Mouse (Mus musculus): ENCODE data around the gene Pde4b. TPM values are rescaled to one million over a fixed set of nuclear protein-coding genes. Genes with fewer than 3 reads are reported as not detected.
A peak's percentile ranks its signal among the peaks of the same experiment; 100 is the strongest.

The Pde4b gene
- polyA plus RNA-seq, 1 experiment from 2014 or later = 37.3 TPM

GRCm38 (mm10) chr4:102577636-102578035, 490.3 kb downstream of the Pde4b start:
- Histone ChIP-seq H3K4me3 (no peak overlapping the region), H3K36me3 (no peaks in the 10 kb centered on the region), H3K27ac (no peak overlapping the region), H3K27me3 (no peaks in the 10 kb centered on the region), H3K4me1 (peaks cover 25% of the 10 kb centered on the region; the same call in 1 of the 2 replicates), H3K9ac (no peak overlapping the region), H3K4me2 (no peak overlapping the region), H3K9me3 (no peaks in the 10 kb centered on the region)
- no peak for ATAC-seq (ENCODE audit: borderline replicate concordance, extremely low read depth, low FRiP score, low TSS enrichment)
- WGBS = 77% methylated on average over 14 of the region's 14 CpGs

- ATAC-seq (ENCODE audit: borderline replicate concordance, extremely low read depth, low FRiP score, low TSS enrichment) = no peak
- 75% methylated on average over 4 of the region's 4 CpGs for WGBS
- Histone ChIP-seq H3K9me3 (no peaks in the 10 kb centered on the region), H3K4me1 (peaks cover 20% of the 10 kb centered on the region; the same call in 1 of the 2 replicates), H3K4me3 (no peak overlapping the region), H3K27ac (no peak overlapping the region), H3K27me3 (no peaks in the 10 kb centered on the region), H3K36me3 (no peaks in the 10 kb centered on the region), H3K9ac (no peak overlapping the region), H3K4me2 (no peak overlapping the region)
Observed at GRCm38 (mm10) chr4:102579051-102579450, 491.7 kb downstream of the Pde4b start.

GRCm38 (mm10) chr4:102579746-102580145, 492.4 kb downstream of the Pde4b start:
- WGBS = 42% methylated on average over 2 of the region's 2 CpGs
- ATAC-seq (ENCODE audit: borderline replicate concordance, extremely low read depth, low FRiP score, low TSS enrichment) = no peak
- Histone ChIP-seq H3K36me3 (no peaks in the 10 kb centered on the region), H3K9me3 (no peaks in the 10 kb centered on the region), H3K4me2 (no peak overlapping the region), H3K4me1 (peaks cover 18% of the 10 kb centered on the region; the same call in 1 of the 2 replicates), H3K4me3 (no peak overlapping the region), H3K9ac (no peak overlapping the region), H3K27ac (no peak overlapping the region), H3K27me3 (no peaks in the 10 kb centered on the region)

- Histone ChIP-seq H3K9ac (no peak overlapping the region), H3K27ac (no peak overlapping the region), H3K36me3 (no peaks in the 10 kb centered on the region), H3K4me3 (no peak overlapping the region), H3K9me3 (no peaks in the 10 kb centered on the region), H3K4me2 (no peak overlapping the region), H3K4me1 (peaks cover 15% of the 10 kb centered on the region), H3K27me3 (no peaks in the 10 kb centered on the region)
- WGBS = 76% methylated on average over 8 of the region's 8 CpGs
- ATAC-seq (ENCODE audit: borderline replicate concordance, extremely low read depth, low FRiP score, low TSS enrichment) = no peak
Observed at GRCm38 (mm10) chr4:102582165-102582749, 494.9 kb downstream of the Pde4b start.

- no peaks in the 10 kb centered on the region for H3K9me3 ChIP-seq
- no peak for ATAC-seq (ENCODE audit: borderline replicate concordance, extremely low read depth, low FRiP score, low TSS enrichment)
- H3K27ac ChIP-seq = no peak overlapping the region
- peaks cover 19% of the 10 kb centered on the region for H3K4me1 ChIP-seq
- WGBS = 72% methylated on average over 6 of the region's 6 CpGs
- no peak overlapping the region for H3K9ac ChIP-seq
- H3K27me3 ChIP-seq = no peaks in the 10 kb centered on the region
- H3K4me3 ChIP-seq = no peak overlapping the region
- no peaks in the 10 kb centered on the region for H3K36me3 ChIP-seq
- H3K4me2 ChIP-seq = no peak overlapping the region
Observed at GRCm38 (mm10) chr4:102582963-102583362, 495.6 kb downstream of the Pde4b start.

- Histone ChIP-seq H3K4me1 (peaks cover 22% of the 10 kb centered on the region), H3K4me2 (no peak overlapping the region), H3K27me3 (no peaks in the 10 kb centered on the region), H3K9me3 (no peaks in the 10 kb centered on the region), H3K36me3 (no peaks in the 10 kb centered on the region), H3K27ac (no peak overlapping the region), H3K9ac (no peak overlapping the region), H3K4me3 (no peak overlapping the region)
- ATAC-seq (ENCODE audit: borderline replicate concordance, extremely low read depth, low FRiP score, low TSS enrichment) = no peak
- WGBS = 84% methylated on average over 3 of the region's 3 CpGs
Observed at GRCm38 (mm10) chr4:102583469-102583868, 496.1 kb downstream of the Pde4b start.

GRCm38 (mm10) chr4:102584601-102585265, 497.4 kb downstream of the Pde4b start:
- no peak overlapping the region for H3K9ac ChIP-seq
- no peaks in the 10 kb centered on the region for H3K9me3 ChIP-seq
- peak; percentile 66; the same call in 1 of the 2 replicates for ATAC-seq (ENCODE audit: borderline replicate concordance, extremely low read depth, low FRiP score, low TSS enrichment)
- 27% methylated on average over 6 of the region's 6 CpGs for WGBS
- H3K36me3 ChIP-seq = no peaks in the 10 kb centered on the region
- peak overlapping the region; percentile 67 for H3K27ac ChIP-seq
- H3K4me2 ChIP-seq = no peak overlapping the region
- H3K4me1 ChIP-seq = peaks cover 35% of the 10 kb centered on the region
- no peaks in the 10 kb centered on the region for H3K27me3 ChIP-seq
- no peak overlapping the region for H3K4me3 ChIP-seq

- no peaks in the 10 kb centered on the region for H3K27me3 ChIP-seq
- no peaks in the 10 kb centered on the region for H3K9me3 ChIP-seq
- H3K27ac ChIP-seq = peak overlapping the region; percentile 67; the same call in 1 of the 2 replicates
- peaks cover 38% of the 10 kb centered on the region for H3K4me1 ChIP-seq
- WGBS = 45% methylated on average over 4 of the region's 4 CpGs
- H3K4me2 ChIP-seq = no peak overlapping the region
- no peak overlapping the region for H3K9ac ChIP-seq
- no peak overlapping the region for H3K4me3 ChIP-seq
- ATAC-seq (ENCODE audit: borderline replicate concordance, extremely low read depth, low FRiP score, low TSS enrichment) = no peak
- no peaks in the 10 kb centered on the region for H3K36me3 ChIP-seq
Observed at GRCm38 (mm10) chr4:102585541-102585940, 498.2 kb downstream of the Pde4b start.

GRCm38 (mm10) chr4:102586787-102587186, 499.4 kb downstream of the Pde4b start:
- WGBS = 85% methylated on average over 3 of the region's 3 CpGs
- H3K4me1 ChIP-seq = peaks cover 38% of the 10 kb centered on the region
- no peaks in the 10 kb centered on the region for H3K36me3 ChIP-seq
- no peak overlapping the region for H3K4me3 ChIP-seq
- no peak overlapping the region for H3K9ac ChIP-seq
- no peaks in the 10 kb centered on the region for H3K9me3 ChIP-seq
- no peaks in the 10 kb centered on the region for H3K27me3 ChIP-seq
- H3K27ac ChIP-seq = no peak overlapping the region
- H3K4me2 ChIP-seq = no peak overlapping the region
- no peak for ATAC-seq (ENCODE audit: borderline replicate concordance, extremely low read depth, low FRiP score, low TSS enrichment)

- peak; percentile 56; the same call in 1 of the 2 replicates for ATAC-seq (ENCODE audit: borderline replicate concordance, extremely low read depth, low FRiP score, low TSS enrichment)
- peak overlapping the region; percentile 29; the same call in 1 of the 2 replicates for H3K9ac ChIP-seq
- peak overlapping the region; percentile 49 for H3K4me2 ChIP-seq
- H3K4me3 ChIP-seq = peak overlapping the region; percentile 22
- H3K36me3 ChIP-seq = 0 out of 2 replicates have a peak, but pooled peaks cover 2% of the 10 kb centered on the region
- WGBS = 40% methylated on average over 12 of the region's 12 CpGs
- H3K9me3 ChIP-seq = no peaks in the 10 kb centered on the region
- H3K27me3 ChIP-seq = no peaks in the 10 kb centered on the region
- no peak overlapping the region for H3K27ac ChIP-seq
- peaks cover 35% of the 10 kb centered on the region for H3K4me1 ChIP-seq
Observed at GRCm38 (mm10) chr4:102588668-102589455, 501.5 kb downstream of the Pde4b start.

GRCm38 (mm10) chr4:102589537-102590031, 502.2 kb downstream of the Pde4b start:
- H3K27ac ChIP-seq = no peak overlapping the region
- H3K9ac ChIP-seq = 0 out of 2 replicates have a peak overlapping the region, but pooled peaks have one; percentile 29
- no peak for ATAC-seq (ENCODE audit: borderline replicate concordance, extremely low read depth, low FRiP score, low TSS enrichment)
- WGBS = 13% methylated on average over 9 of the region's 9 CpGs
- H3K27me3 ChIP-seq = no peaks in the 10 kb centered on the region
- peak overlapping the region; percentile 22 for H3K4me3 ChIP-seq
- 0 out of 2 replicates have a peak, but pooled peaks cover 2% of the 10 kb centered on the region for H3K36me3 ChIP-seq
- H3K9me3 ChIP-seq = no peaks in the 10 kb centered on the region
- H3K4me1 ChIP-seq = peaks cover 32% of the 10 kb centered on the region
- peak overlapping the region; percentile 49 for H3K4me2 ChIP-seq
